Mouse (Mus musculus): ENCODE results near the gene Btf3l4. TPM values are rescaled to one million over a fixed set of nuclear protein-coding genes. Genes with fewer than 3 reads are reported as not detected.

Btf3l4 gene
- total RNA-seq, 2 experiments from 2014 or later, result 81.3 to 87.0 TPM

Other genes with a start within 250 kb of the Btf3l4 start
- gene Cc2d1b, start 213.7 kb downstream of the Btf3l4 start, total RNA-seq (2021), result 10 to 100 TPM; 15.6 to 16.3 TPM
- gene 3110021N24Rik, start 114.0 kb downstream of the Btf3l4 start, total RNA-seq (2021), result under 1 TPM; 0.36 to 0.51 TPM
- gene Zfyve9, start 52.8 kb downstream of the Btf3l4 start, total RNA-seq (2021), result 10 to 100 TPM; 27.4 to 28.0 TPM
- 10 to 100 TPM; 30.0 to 32.4 TPM for gene Txndc12, start 987 bp upstream of the Btf3l4 start, total RNA-seq (2021)
- 10 to 100 TPM; 20.5 to 20.6 TPM for gene Kti12, start 14.2 kb upstream of the Btf3l4 start, total RNA-seq (2021)
- not detected for gene A730015C16Rik, start 15.0 kb upstream of the Btf3l4 start, total RNA-seq (2021)
- gene Rab3b, start 45.4 kb upstream of the Btf3l4 start, total RNA-seq (2021), result 1 to 10 TPM in 1 of 2 experiments, under 1 TPM in 1; 0.24 to 1.1 TPM
- gene Nrd1, start 167.0 kb upstream of the Btf3l4 start, total RNA-seq (2021), result 100 to 1,000 TPM; 132 to 133 TPM

Measured in heart, postnatal 36 days (tissue).